Mouse (Mus musculus) spleen, adult 2 months (tissue): ENCODE measurements around the gene Exoc4. TPM values are rescaled to one million over a fixed set of nuclear protein-coding genes. Genes with fewer than 3 reads are reported as not detected.
A peak's percentile ranks its signal among the peaks of the same experiment; 100 is the strongest.

Experiments used
- DNase-seq, 2 experiments: peaks; one replicate each; pipeline versions ENCODE4 v3.0.0 to v3.0.0-alpha.2; 2012 to 2021; ENCODE audit warnings: low spot score in 2 of 2, low read depth in 1 of 2
- H3K27ac ChIP-seq: fragments of 200-500 bp; 2 replicates; pipeline ENCODE4 v1.5.1; 2012; ENCODE audit warnings: low read length, inconsistent platforms; ENCODE audit not compliant: insufficient read depth
- H3K27me3 ChIP-seq: fragments of 200-500 bp; 2 replicates; pipeline ENCODE4 v1.6.1; 2012; ENCODE audit warnings: mild to moderate bottlenecking, moderate library complexity, low read length, inconsistent platforms; ENCODE audit not compliant: control insufficient read depth, insufficient read depth
- H3K36me3 ChIP-seq: fragments of 200-500 bp; 2 replicates; pipeline ENCODE4 v1.6.1; 2012; ENCODE audit warnings: mild to moderate bottlenecking, low read length, inconsistent platforms; ENCODE audit not compliant: control insufficient read depth, insufficient read depth
- H3K4me1 ChIP-seq: fragments of 200-500 bp; 2 replicates; pipeline ENCODE4 v1.6.1; 2011; ENCODE audit warnings: inconsistent platforms; ENCODE audit not compliant: control insufficient read depth, insufficient read depth, insufficient read length
- H3K4me3 ChIP-seq: fragments of 200-500 bp; 2 replicates; pipeline ENCODE4 v1.5.1; 2011; ENCODE audit warnings: mild to moderate bottlenecking, inconsistent platforms; ENCODE audit not compliant: insufficient read depth, insufficient read length; ENCODE audit errors: extremely low read depth
- CTCF ChIP-seq: fragments of 200-500 bp; IDR thresholded peaks from 2 replicates; pipeline ENCODE4 v1.5.1; 2011; ENCODE audit warnings: mild to moderate bottlenecking, inconsistent platforms; ENCODE audit not compliant: insufficient read depth, insufficient read length, insufficient replicate concordance; ENCODE audit errors: extremely low read depth
- POLR2A ChIP-seq: fragments of 200-500 bp; IDR thresholded peaks from 2 replicates; pipeline ENCODE4 v1.6.1; 2011; ENCODE audit warnings: low read depth, low read length, inconsistent platforms
- WGBS: fragments of 180-500 bp; shearing (Covaris S2); methylation state at CpG from one replicate; pipeline ENCODE4 v1.1.7; 2018; 5-methylcytosine and 5-hydroxymethylcytosine counted together
- polyA plus RNA-seq: library from polyadenylated mRNA; depleted of rRNA; stranded (reverse); fragments of >200 nt; gene quantifications from 2 replicates; pipeline ENCODE4 v1.2.3, GENCODE M21; 2012

Gene Exoc4
- polyA plus RNA-seq, 1 experiment, result 4.6 TPM

- Histone ChIP-seq H3K4me3 (no peak overlapping the region), H3K36me3 (no peaks in the 10 kb centered on the region), H3K27me3 (no peaks in the 10 kb centered on the region), H3K27ac (no peak overlapping the region), H3K4me1 (no peaks in the 10 kb centered on the region)
- DNase-seq, result no peak
- TF ChIP-seq CTCF (no peak), POLR2A (no peak)
- WGBS, result 91% methylated on average over 3 of the region's 3 CpGs
These were observed 131.6 kb downstream of the Exoc4 start for GRCm38 (mm10) chr6:33380517-33380916.

- H3K4me3 ChIP-seq, result no peak overlapping the region
- H3K27ac ChIP-seq, result no peak overlapping the region
- no peaks in the 10 kb centered on the region for H3K4me1 ChIP-seq
- DNase-seq, result no peak
- no peak for TF ChIP-seq CTCF
- no peak for TF ChIP-seq POLR2A
- H3K27me3 ChIP-seq, result no peaks in the 10 kb centered on the region
- no peaks in the 10 kb centered on the region for H3K36me3 ChIP-seq
- WGBS, result 90% methylated on average over 3 of the region's 3 CpGs
These were observed 133.3 kb downstream of the Exoc4 start for GRCm38 (mm10) chr6:33382176-33382575.

- no peaks in the 10 kb centered on the region for H3K4me1 ChIP-seq
- no peak overlapping the region for H3K4me3 ChIP-seq
- no peak for TF ChIP-seq CTCF
- TF ChIP-seq POLR2A, result no peak
- no peak for DNase-seq
- no peaks in the 10 kb centered on the region for H3K36me3 ChIP-seq
- 79% methylated on average over 2 of the region's 2 CpGs for WGBS
- H3K27ac ChIP-seq, result no peak overlapping the region
- no peaks in the 10 kb centered on the region for H3K27me3 ChIP-seq
These were observed 143.1 kb downstream of the Exoc4 start for GRCm38 (mm10) chr6:33392020-33392419.

GRCm38 (mm10) chr6:33399491-33399890 lies 150.6 kb downstream of the Exoc4 start:
- Histone ChIP-seq H3K27ac (no peak overlapping the region), H3K4me3 (no peak overlapping the region), H3K27me3 (no peaks in the 10 kb centered on the region), H3K4me1 (0 out of 2 replicates have a peak, but pooled peaks cover 3% of the 10 kb centered on the region), H3K36me3 (no peaks in the 10 kb centered on the region)
- DNase-seq, result no peak
- WGBS, result 75% methylated on average over 1 of the region's 1 CpGs
- TF ChIP-seq CTCF (no peak), POLR2A (no peak)

DNA sequence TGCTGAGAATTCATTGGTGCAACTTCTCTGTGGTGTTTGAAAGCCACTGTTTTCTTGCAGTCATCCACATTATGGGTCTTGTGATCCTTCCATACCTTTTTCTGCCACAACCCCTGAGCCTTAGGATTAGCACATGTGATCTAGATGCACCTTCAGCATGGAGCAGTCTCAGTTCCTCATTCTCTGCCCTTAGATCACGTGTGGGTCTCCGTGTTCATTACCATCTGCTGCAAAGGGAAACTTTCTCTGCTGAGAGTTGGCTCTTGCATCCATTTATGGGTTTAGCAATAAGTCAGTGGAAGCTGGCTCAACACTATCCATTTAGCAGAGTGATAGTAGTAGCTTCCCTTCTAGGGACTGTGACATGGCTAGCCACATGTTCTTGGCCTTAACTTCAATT lies 152.3 kb downstream of the Exoc4 start:
- H3K27me3 ChIP-seq, result no peaks in the 10 kb centered on the region
- DNase-seq, result peak; percentile 6 to 21
- no peak for TF ChIP-seq POLR2A
- TF ChIP-seq CTCF, result no peak

GRCm38 (mm10) chr6:33405562-33406275 lies 156.8 kb downstream of the Exoc4 start:
- no peaks in the 10 kb centered on the region for H3K27me3 ChIP-seq
- H3K4me3 ChIP-seq, result no peak overlapping the region
- H3K36me3 ChIP-seq, result no peaks in the 10 kb centered on the region
- H3K27ac ChIP-seq, result no peak overlapping the region
- no peak for TF ChIP-seq POLR2A
- no peak for TF ChIP-seq CTCF
- no peak for DNase-seq
- H3K4me1 ChIP-seq, result 0 out of 2 replicates have a peak, but pooled peaks cover 3% of the 10 kb centered on the region
- 76% methylated on average over 4 of the region's 4 CpGs for WGBS

More for the DNA sequence above, 152.3 kb downstream of the Exoc4 start:
- H3K4me1 ChIP-seq, result 0 out of 2 replicates have a peak, but pooled peaks cover 3% of the 10 kb centered on the region
- no peak overlapping the region for H3K4me3 ChIP-seq
- no peaks in the 10 kb centered on the region for H3K36me3 ChIP-seq
- WGBS, result 11% methylated on average over 2 of the region's 2 CpGs
- H3K27ac ChIP-seq, result no peak overlapping the region

DNA sequence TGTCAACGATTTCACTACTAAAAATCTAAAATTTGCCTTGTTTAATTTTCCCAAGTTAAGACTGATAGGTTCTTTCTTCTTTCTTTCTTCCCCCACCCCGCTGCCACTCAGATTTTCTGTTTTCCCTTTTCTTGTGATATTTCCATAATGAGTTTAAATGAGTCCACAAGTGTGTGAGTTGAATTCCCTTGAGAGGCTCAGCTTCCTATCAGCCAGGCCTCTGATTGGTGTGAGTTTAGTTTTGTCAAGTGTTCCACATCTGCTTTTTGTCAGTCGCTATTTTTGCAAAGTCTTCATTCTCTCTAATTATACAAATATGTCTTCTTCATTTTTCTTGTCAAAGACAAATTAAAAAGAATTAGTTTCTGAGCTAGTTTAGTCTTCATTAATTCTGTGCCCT lies 160.7 kb downstream of the Exoc4 start:
- no peak for DNase-seq
- TF ChIP-seq CTCF (no peak), POLR2A (no peak)
- no peaks in the 10 kb centered on the region for H3K36me3 ChIP-seq
- no peak overlapping the region for H3K27ac ChIP-seq
- H3K4me3 ChIP-seq, result no peak overlapping the region
- no peaks in the 10 kb centered on the region for H3K27me3 ChIP-seq
- no peaks in the 10 kb centered on the region for H3K4me1 ChIP-seq
- 76% methylated on average over 3 of the region's 3 CpGs for WGBS
